Comparison of ENCODE assay signal across 7 mouse cellular contexts in genomic region chr17:21516201-21517129, GRCm38 (mm10). TPM values are rescaled to one million over a fixed set of nuclear protein-coding genes. Genes with fewer than 3 reads are reported as not detected.
DNase-seq lines count a peak whose midpoint lies in the region; ATAC-seq and TF ChIP-seq lines count a peak whose summit lies in the region.

No protein-coding gene starts in this region.

- peak overlapping the region; percentile 87 for H3K4me2 ChIP-seq in intestine, postnatal 0 days (replicated peaks; ENCODE audit: low read depth)
- H3K4me2 ChIP-seq in limb, embryonic 12.5 days: peak overlapping the region; percentile 84
- H3K4me2 ChIP-seq in midbrain, embryonic 13.5 days (replicated peaks): peak overlapping the region; percentile 79

- no peaks in the 10 kb centered on the region for H3K4me1 ChIP-seq in intestine, postnatal 0 days (replicated peaks; ENCODE audit: control insufficient read depth, insufficient read depth, low read length)
- H3K4me1 ChIP-seq in limb, embryonic 12.5 days (replicated peaks): 0 out of 2 replicates have a peak, but pooled peaks cover 4% of the 10 kb centered on the region
- H3K4me1 ChIP-seq in midbrain, embryonic 13.5 days (replicated peaks): peaks cover 12% of the 10 kb centered on the region
- no peaks in the 10 kb centered on the region for H3K4me1 ChIP-seq in spleen, adult 2 months (ENCODE audit: control insufficient read depth, insufficient read depth, insufficient read length)

- peak; percentile 96 for ATAC-seq in granulocyte monocyte progenitor cell, adult 5-6 weeks (replicated peaks; ENCODE audit: poor library complexity, severe bottlenecking)
- peak; percentile 96 for ATAC-seq in intestine, postnatal 0 days
- ATAC-seq in limb, embryonic 12.5 days (ENCODE audit: insufficient number of reproducible peaks, insufficient read depth, low FRiP score, low TSS enrichment, low read depth): peak; percentile 89
- ATAC-seq in midbrain, embryonic 13.5 days: peak; percentile 92

- peak overlapping the region; percentile 56 for H3K4me3 ChIP-seq in intestine, postnatal 0 days (ENCODE audit: low read depth, low read length)
- H3K4me3 ChIP-seq in limb, embryonic 12.5 days (replicated peaks): peak overlapping the region; percentile 52
- peak overlapping the region; percentile 60 for H3K4me3 ChIP-seq in midbrain, embryonic 13.5 days (replicated peaks)
- peak overlapping the region; percentile 93 for H3K4me3 ChIP-seq in spleen, adult 2 months (ENCODE audit: extremely low read depth, insufficient read depth, insufficient read length)

- no peak for TF ChIP-seq CTCF in intestine, postnatal 0 days (IDR thresholded peaks at IDR 0.05; ENCODE audit: low read depth)
- TF ChIP-seq CTCF in spleen, adult 2 months (IDR thresholded peaks at IDR 0.05; ENCODE audit: extremely low read depth, insufficient read depth, insufficient read length, insufficient replicate concordance): no peak

- peak overlapping the region; percentile 91 for H3K27ac ChIP-seq in intestine, postnatal 0 days (ENCODE audit: low read depth, low read length)
- H3K27ac ChIP-seq in limb, embryonic 12.5 days: peak overlapping the region; percentile 91
- H3K27ac ChIP-seq in midbrain, embryonic 13.5 days: peak overlapping the region; percentile 81
- peak overlapping the region; percentile 88 for H3K27ac ChIP-seq in spleen, adult 2 months (ENCODE audit: insufficient read depth, low read length)

- TF ChIP-seq POLR2A in spleen, adult 2 months (IDR thresholded peaks at IDR 0.05; ENCODE audit: low read depth, low read length): peak; percentile 7; the same call in 1 of the 2 replicates

- H3K9me3 ChIP-seq in intestine, postnatal 0 days (ENCODE audit: control insufficient read depth): no peaks in the 10 kb centered on the region
- H3K9me3 ChIP-seq in limb, embryonic 12.5 days: no peaks in the 10 kb centered on the region
- H3K9me3 ChIP-seq in midbrain, embryonic 13.5 days: no peaks in the 10 kb centered on the region

- no peaks in the 10 kb centered on the region for H3K36me3 ChIP-seq in intestine, postnatal 0 days (ENCODE audit: control insufficient read depth, insufficient read depth)
- no peaks in the 10 kb centered on the region for H3K36me3 ChIP-seq in limb, embryonic 12.5 days
- 0 out of 2 replicates have a peak, but pooled peaks cover 5% of the 10 kb centered on the region for H3K36me3 ChIP-seq in midbrain, embryonic 13.5 days
- H3K36me3 ChIP-seq in spleen, adult 2 months (ENCODE audit: control insufficient read depth, insufficient read depth, low read length): 0 out of 2 replicates have a peak, but pooled peaks cover 2% of the 10 kb centered on the region

- peak; percentile 84 for DNase-seq in adrenal gland, postnatal 10 days
- DNase-seq in embryo, embryonic 10.5 days (ENCODE audit: low spot score): peak; percentile 84
- peak in 1 of 2 experiments; percentile 34 for DNase-seq in spleen, adult 2 months (ENCODE audit: low read depth in 1 of 2, low spot score in 2 of 2)

- WGBS in intestine, postnatal 0 days: under 1% methylated on average over 37 of the region's 37 CpGs
- WGBS in limb, embryonic 12.5 days: under 1% methylated on average over 37 of the region's 37 CpGs
- under 1% methylated on average over 37 of the region's 37 CpGs for WGBS in midbrain, embryonic 13.5 days
- WGBS in spleen, adult 2 months: 2% methylated on average over 37 of the region's 37 CpGs

- H3K27me3 ChIP-seq in intestine, postnatal 0 days (replicated peaks; ENCODE audit: control insufficient read depth, insufficient read depth, low read length): no peaks in the 10 kb centered on the region
- H3K27me3 ChIP-seq in limb, embryonic 12.5 days: no peaks in the 10 kb centered on the region
- no peaks in the 10 kb centered on the region for H3K27me3 ChIP-seq in midbrain, embryonic 13.5 days
- H3K27me3 ChIP-seq in spleen, adult 2 months (ENCODE audit: control insufficient read depth, insufficient read depth, low read length): no peaks in the 10 kb centered on the region

- H3K9ac ChIP-seq in intestine, postnatal 0 days (ENCODE audit: low read depth, low read length): peak overlapping the region; percentile 64
- peak overlapping the region; percentile 69 for H3K9ac ChIP-seq in limb, embryonic 12.5 days (replicated peaks)
- peak overlapping the region; percentile 56 for H3K9ac ChIP-seq in midbrain, embryonic 13.5 days (replicated peaks)

RNA-seq across cellular contexts. Expression of gene Zfp52, which starts 18.9 kb away (rescaled TPM):
- 10 to 100 TPM; 20.0 to 23.6 TPM for total RNA-seq in adrenal gland, postnatal 10 days (2021)
- total RNA-seq in granulocyte monocyte progenitor cell, adult 5-6 weeks (2014; fragmentation: Nextera tagmentation): 24.9 and 25.0 TPM in 2 replicates
- total RNA-seq in granulocyte monocyte progenitor cell, adult 5-6 weeks (2017): 33.6 and 46.7 TPM in 2 replicates
- 2.7 and 3.5 TPM in 2 replicates for polyA plus RNA-seq in intestine, postnatal 0 days (2015; fragmentation: Nextera tagmentation; extraction: Ambion mirVana)
- polyA plus RNA-seq in limb, embryonic 12.5 days (2016; fragmentation: Nextera tagmentation; extraction: Ambion mirVana): 3.2 and 4.0 TPM in 2 replicates
- polyA plus RNA-seq in midbrain, embryonic 13.5 days (2015; fragmentation: Nextera tagmentation; extraction: Ambion mirVana): 0.84 and 1.2 TPM in 2 replicates
- polyA plus RNA-seq in spleen, adult 2 months (2012; rRNA removed): 0.54 and 0.56 TPM in 2 replicates

RNA-seq across cellular contexts. Expression of gene Zfp53, which starts 27.7 kb away (rescaled TPM):
- total RNA-seq in adrenal gland, postnatal 10 days (2021): 1 to 10 TPM; 4.1 to 6.3 TPM
- 10.9 and 14.4 TPM in 2 replicates for total RNA-seq in granulocyte monocyte progenitor cell, adult 5-6 weeks (2014; fragmentation: Nextera tagmentation)
- 10.4 and 15.8 TPM in 2 replicates for total RNA-seq in granulocyte monocyte progenitor cell, adult 5-6 weeks (2017)
- polyA plus RNA-seq in intestine, postnatal 0 days (2015; fragmentation: Nextera tagmentation; extraction: Ambion mirVana): 5.8 and 5.9 TPM in 2 replicates
- 9.6 TPM in 2 replicates for polyA plus RNA-seq in limb, embryonic 12.5 days (2016; fragmentation: Nextera tagmentation; extraction: Ambion mirVana)
- polyA plus RNA-seq in midbrain, embryonic 13.5 days (2015; fragmentation: Nextera tagmentation; extraction: Ambion mirVana): 9.5 and 11.1 TPM in 2 replicates
- polyA plus RNA-seq in spleen, adult 2 months (2012; rRNA removed): 2.2 TPM in 2 replicates

RNA-seq across cellular contexts. Expression of gene Zfp948, which starts 50.3 kb away (rescaled TPM):
- 10 to 100 TPM; 10.3 to 11.4 TPM for total RNA-seq in adrenal gland, postnatal 10 days (2021)
- 2.7 and 4.0 TPM in 2 replicates for total RNA-seq in granulocyte monocyte progenitor cell, adult 5-6 weeks (2014; fragmentation: Nextera tagmentation)
- total RNA-seq in granulocyte monocyte progenitor cell, adult 5-6 weeks (2017): 1.9 and 3.6 TPM in 2 replicates
- 13.7 and 15.1 TPM in 2 replicates for polyA plus RNA-seq in intestine, postnatal 0 days (2015; fragmentation: Nextera tagmentation; extraction: Ambion mirVana)
- polyA plus RNA-seq in limb, embryonic 12.5 days (2016; fragmentation: Nextera tagmentation; extraction: Ambion mirVana): 12.2 and 13.5 TPM in 2 replicates
- polyA plus RNA-seq in midbrain, embryonic 13.5 days (2015; fragmentation: Nextera tagmentation; extraction: Ambion mirVana): 15.1 and 17.9 TPM in 2 replicates
- polyA plus RNA-seq in spleen, adult 2 months (2012; rRNA removed): 0.28 and 0.32 TPM in 2 replicates

Comparison
In these comparisons a context has a peak if more than half of its experiments do, and no peak if none do; other contexts are left out.
1. RNA of gene Zfp948, which starts 50.3 kb away (polyA plus RNA-seq): 15.1 to 17.9 TPM in midbrain, embryonic 13.5 days, 13.7 to 15.1 TPM in intestine, postnatal 0 days and 12.2 to 13.5 TPM in limb, embryonic 12.5 days; 0.28 to 0.32 TPM in spleen, adult 2 months; every median in the first group is over 10 times any median in the second.
2. Peak in every context shown above with its lines, with median percentiles within 50 percentile points of each other: ATAC-seq, H3K27ac ChIP-seq, H3K4me2 ChIP-seq, H3K4me3 ChIP-seq and H3K9ac ChIP-seq.